Mouse (Mus musculus): Measurements from ENCODE around the gene Dyx1c1. TPM values are rescaled to one million over a fixed set of nuclear protein-coding genes. Genes with fewer than 3 reads are reported as not detected.

Dyx1c1 gene
- total RNA-seq, 2 experiments from 2014 or later, result 1.8 to 2.2 TPM

- DNase-seq (ENCODE audit: low spot score in 2 of 2), result no peak
Measured at GRCm38 (mm10) chr9:72972435-72972834, 13.8 kb downstream of the Dyx1c1 start.

GRCm38 (mm10) chr9:72972984-72973383, 14.4 kb downstream of the Dyx1c1 start:
- DNase-seq (ENCODE audit: low spot score in 2 of 2), result no peak

GRCm38 (mm10) chr9:72974734-72975133, 16.1 kb downstream of the Dyx1c1 start:
- DNase-seq (ENCODE audit: low spot score in 2 of 2), result no peak

- DNase-seq (ENCODE audit: low spot score in 2 of 2), result no peak
Measured at GRCm38 (mm10) chr9:72975242-72975641, 16.7 kb downstream of the Dyx1c1 start.

- DNase-seq (ENCODE audit: low spot score in 2 of 2), result no peak
Measured at GRCm38 (mm10) chr9:72983066-72983465, 24.5 kb downstream of the Dyx1c1 start.

- peak; percentile 94 to 97 for DNase-seq (ENCODE audit: low spot score in 2 of 2)
Measured at GRCm38 (mm10) chr9:72985250-72986220, 26.9 kb downstream of the Dyx1c1 start, which contains the start of the genes Ccpg1os and Ccpg1. TSS of gene Ccpg1os (minus strand) at chr9:72985382. TSS of gene Ccpg1 (plus strand) at chr9:72985429.

- DNase-seq (ENCODE audit: low spot score in 2 of 2), result no peak
Measured at GRCm38 (mm10) chr9:72987703-72988102, 29.1 kb downstream of the Dyx1c1 start.

GRCm38 (mm10) chr9:72988706-72989105, 30.1 kb downstream of the Dyx1c1 start:
- no peak for DNase-seq (ENCODE audit: low spot score in 2 of 2)

GRCm38 (mm10) chr9:72991420-72991819, 32.8 kb downstream of the Dyx1c1 start:
- DNase-seq (ENCODE audit: low spot score in 2 of 2), result no peak

- DNase-seq (ENCODE audit: low spot score in 2 of 2), result no peak
Measured at GRCm38 (mm10) chr9:72992576-72992975, 34.0 kb downstream of the Dyx1c1 start.

GRCm38 (mm10) chr9:72996167-72996566, 37.6 kb downstream of the Dyx1c1 start:
- DNase-seq (ENCODE audit: low spot score in 2 of 2), result no peak

- no peak for DNase-seq (ENCODE audit: low spot score in 2 of 2)
Measured at GRCm38 (mm10) chr9:72996806-72997205, 38.2 kb downstream of the Dyx1c1 start.

- DNase-seq (ENCODE audit: low spot score in 2 of 2), result no peak
Measured at GRCm38 (mm10) chr9:73000487-73000886, 41.9 kb downstream of the Dyx1c1 start.

GRCm38 (mm10) chr9:73001314-73002011, 42.9 kb downstream of the Dyx1c1 start:
- no peak for DNase-seq (ENCODE audit: low spot score in 2 of 2)

- no peak for DNase-seq (ENCODE audit: low spot score in 2 of 2)
Measured at GRCm38 (mm10) chr9:73002177-73002576, 43.6 kb downstream of the Dyx1c1 start.

GRCm38 (mm10) chr9:73004076-73004475, 45.5 kb downstream of the Dyx1c1 start:
- DNase-seq (ENCODE audit: low spot score in 2 of 2), result no peak

- no peak for DNase-seq (ENCODE audit: low spot score in 2 of 2)
Measured at GRCm38 (mm10) chr9:73005106-73005505, 46.5 kb downstream of the Dyx1c1 start.

GRCm38 (mm10) chr9:73006175-73006574, 47.6 kb downstream of the Dyx1c1 start:
- no peak for DNase-seq (ENCODE audit: low spot score in 2 of 2)

GRCm38 (mm10) chr9:73008384-73008783, 49.8 kb downstream of the Dyx1c1 start:
- no peak for DNase-seq (ENCODE audit: low spot score in 2 of 2)

GRCm38 (mm10) chr9:73012629-73013028, 54.0 kb downstream of the Dyx1c1 start:
- DNase-seq (ENCODE audit: low spot score in 2 of 2), result no peak

GRCm38 (mm10) chr9:73014724-73015123, 56.1 kb downstream of the Dyx1c1 start:
- no peak for DNase-seq (ENCODE audit: low spot score in 2 of 2)

- DNase-seq (ENCODE audit: low spot score in 2 of 2), result no peak
Measured at GRCm38 (mm10) chr9:73019841-73020240, 61.3 kb downstream of the Dyx1c1 start.

Data from left cerebral cortex, adult 18-20 months (tissue).